Mouse (Mus musculus): ENCODE data around the gene Adcy5. TPM values are rescaled to one million over a fixed set of nuclear protein-coding genes. Genes with fewer than 3 reads are reported as not detected.

Adcy5 gene
- polyA plus RNA-seq, 1 experiment from 2014 or later = 1.5 TPM

DNA sequence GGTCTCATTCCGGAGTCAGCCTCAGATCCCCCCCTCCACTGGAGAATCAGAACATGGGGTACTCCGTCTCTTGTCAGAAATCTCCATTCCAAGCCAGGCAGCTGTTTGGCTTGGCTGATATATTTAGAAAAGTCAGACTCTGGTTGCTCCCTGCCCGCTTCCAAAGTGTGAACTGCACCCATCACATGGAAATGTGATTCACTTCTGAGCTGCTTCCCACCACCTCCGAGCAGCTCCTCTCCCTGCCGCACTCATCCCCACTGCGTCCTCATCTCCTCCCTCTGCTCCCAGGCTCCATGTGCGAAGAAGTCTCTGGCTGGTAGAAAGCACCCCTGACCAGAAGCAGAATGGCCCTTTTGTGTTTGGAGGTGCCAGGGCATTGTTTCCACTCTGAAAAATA is 37.2 kb upstream of the Adcy5 start:
- no peaks in the 10 kb centered on the region for H3K36me3 ChIP-seq (ENCODE audit: control insufficient read depth, insufficient read depth, low read length)
- 48% methylated on average over 7 of the region's 7 CpGs for WGBS
- peaks cover 4% of the 10 kb centered on the region for H3K4me1 ChIP-seq (replicated peaks; ENCODE audit: control insufficient read depth, insufficient read depth, low read length)
- no peak for ATAC-seq (ENCODE audit: low read depth)
- H3K27ac ChIP-seq (ENCODE audit: low read length) = no peak overlapping the region
- H3K9ac ChIP-seq (ENCODE audit: low read length) = no peak overlapping the region
- H3K4me2 ChIP-seq (ENCODE audit: low read depth, low read length) = no peak overlapping the region
- H3K4me3 ChIP-seq (ENCODE audit: low read length) = no peak overlapping the region
- H3K27me3 ChIP-seq (ENCODE audit: control insufficient read depth, insufficient read depth, low read depth, low read length) = no peaks in the 10 kb centered on the region
- no peaks in the 10 kb centered on the region for H3K9me3 ChIP-seq (ENCODE audit: control insufficient read depth, low read length)

DNA sequence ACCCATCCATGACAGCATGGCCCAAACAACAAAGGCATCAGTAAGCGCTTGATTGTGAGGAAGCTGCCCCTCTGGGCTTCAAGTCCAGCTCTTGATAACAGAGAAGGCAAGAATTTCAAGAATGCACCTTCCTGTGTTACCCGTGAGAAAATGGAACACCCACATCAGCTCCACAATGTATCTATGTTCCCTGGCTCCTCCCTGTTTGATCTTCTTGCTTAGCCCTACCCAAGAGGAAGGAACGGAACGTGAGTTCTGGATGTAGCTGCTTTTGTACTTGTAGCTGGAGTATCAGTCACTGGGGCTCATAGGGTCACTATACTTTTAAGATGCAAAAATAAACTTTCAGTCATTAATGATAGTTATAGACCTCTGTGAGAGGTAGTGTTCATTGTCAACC is 34.1 kb upstream of the Adcy5 start:
- H3K4me2 ChIP-seq (ENCODE audit: low read depth, low read length) = no peak overlapping the region
- H3K27ac ChIP-seq (ENCODE audit: low read length) = no peak overlapping the region
- H3K4me3 ChIP-seq (ENCODE audit: low read length) = no peak overlapping the region
- no peaks in the 10 kb centered on the region for H3K9me3 ChIP-seq (ENCODE audit: control insufficient read depth, low read length)
- WGBS = 45% methylated on average over 4 of the region's 4 CpGs
- ATAC-seq (ENCODE audit: low read depth) = no peak
- H3K27me3 ChIP-seq (ENCODE audit: control insufficient read depth, insufficient read depth, low read depth, low read length) = no peaks in the 10 kb centered on the region
- H3K9ac ChIP-seq (ENCODE audit: low read length) = no peak overlapping the region
- peaks cover 4% of the 10 kb centered on the region for H3K4me1 ChIP-seq (replicated peaks; ENCODE audit: control insufficient read depth, insufficient read depth, low read length)
- H3K36me3 ChIP-seq (ENCODE audit: control insufficient read depth, insufficient read depth, low read length) = no peaks in the 10 kb centered on the region

DNA sequence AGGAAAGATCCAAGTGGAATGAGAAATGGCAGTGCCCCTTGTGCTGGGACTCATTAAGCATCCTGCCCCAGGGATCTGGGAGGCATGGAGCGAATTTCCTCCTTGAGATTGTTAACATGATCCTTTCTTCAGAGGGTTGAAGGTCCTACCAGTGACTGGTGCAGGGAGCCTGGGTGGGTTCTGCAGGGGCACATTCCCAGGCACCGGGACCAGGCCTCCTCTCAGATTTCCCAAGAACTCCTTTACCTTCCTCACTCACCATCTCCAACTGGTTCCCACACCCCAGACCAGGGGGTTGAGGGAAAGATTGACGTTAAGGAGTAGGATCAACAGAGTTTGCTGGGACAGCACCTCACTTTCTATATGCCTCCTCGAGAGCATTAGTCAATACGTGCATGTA is 27.4 kb upstream of the Adcy5 start:
- Histone ChIP-seq H3K9ac (ENCODE audit: low read length) (no peak overlapping the region), H3K4me2 (ENCODE audit: low read depth, low read length) (no peak overlapping the region), H3K4me3 (ENCODE audit: low read length) (no peak overlapping the region), H3K9me3 (ENCODE audit: control insufficient read depth, low read length) (no peaks in the 10 kb centered on the region), H3K27me3 (ENCODE audit: control insufficient read depth, insufficient read depth, low read depth, low read length) (no peaks in the 10 kb centered on the region), H3K27ac (ENCODE audit: low read length) (no peak overlapping the region), H3K36me3 (ENCODE audit: control insufficient read depth, insufficient read depth, low read length) (no peaks in the 10 kb centered on the region), H3K4me1 (replicated peaks; ENCODE audit: control insufficient read depth, insufficient read depth, low read length) (no peaks in the 10 kb centered on the region)
- 79% methylated on average over 5 of the region's 5 CpGs for WGBS
- ATAC-seq (ENCODE audit: low read depth) = no peak

DNA sequence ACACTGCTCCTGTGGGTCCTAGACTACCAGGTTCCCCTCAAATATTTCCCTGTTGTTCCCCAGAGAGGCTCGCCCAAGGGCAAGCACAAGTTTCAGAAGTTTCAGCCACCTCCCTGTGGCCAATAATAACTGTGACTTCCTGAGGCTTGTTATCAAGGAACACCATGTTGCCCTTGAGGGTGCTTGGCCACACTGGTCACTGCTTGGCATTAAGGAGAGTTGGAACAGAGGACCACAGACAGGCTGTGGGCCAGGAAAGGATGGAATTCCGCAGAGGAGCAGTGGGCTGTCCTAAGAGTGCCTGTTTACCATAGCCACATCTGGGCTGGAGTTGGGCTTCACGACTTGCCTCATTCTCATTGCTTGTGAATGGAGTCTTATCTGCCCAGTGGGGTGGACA is 24.5 kb upstream of the Adcy5 start:
- H3K4me3 ChIP-seq (ENCODE audit: low read length) = no peak overlapping the region
- H3K36me3 ChIP-seq (ENCODE audit: control insufficient read depth, insufficient read depth, low read length) = no peaks in the 10 kb centered on the region
- H3K27me3 ChIP-seq (ENCODE audit: control insufficient read depth, insufficient read depth, low read depth, low read length) = no peaks in the 10 kb centered on the region
- WGBS = 46% methylated on average over 3 of the region's 3 CpGs
- no peak for ATAC-seq (ENCODE audit: low read depth)
- no peak overlapping the region for H3K4me2 ChIP-seq (ENCODE audit: low read depth, low read length)
- no peak overlapping the region for H3K9ac ChIP-seq (ENCODE audit: low read length)
- no peaks in the 10 kb centered on the region for H3K9me3 ChIP-seq (ENCODE audit: control insufficient read depth, low read length)
- H3K4me1 ChIP-seq (replicated peaks; ENCODE audit: control insufficient read depth, insufficient read depth, low read length) = no peaks in the 10 kb centered on the region
- no peak overlapping the region for H3K27ac ChIP-seq (ENCODE audit: low read length)

DNA sequence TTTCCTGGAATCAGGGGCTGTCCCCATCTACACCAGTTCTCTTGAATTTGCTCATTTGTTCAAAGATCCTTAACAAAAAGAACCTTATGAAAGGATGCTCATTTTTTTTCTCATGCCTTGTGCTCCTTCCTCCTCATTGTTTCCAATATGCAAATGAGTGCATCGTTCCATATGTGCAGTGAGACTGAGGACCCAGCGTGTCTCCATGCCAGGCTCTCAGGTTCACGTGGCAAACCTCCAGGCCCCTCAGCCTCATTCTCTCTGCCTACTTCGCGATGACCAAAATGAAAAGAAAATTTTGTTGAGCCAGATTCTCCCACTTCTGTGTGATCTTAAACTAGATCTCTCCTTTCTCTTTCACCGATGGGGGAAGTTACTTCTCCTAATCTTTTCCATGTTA is 15.3 kb upstream of the Adcy5 start:
- H3K36me3 ChIP-seq (ENCODE audit: control insufficient read depth, insufficient read depth, low read length) = no peaks in the 10 kb centered on the region
- WGBS = 78% methylated on average over 6 of the region's 6 CpGs
- H3K9me3 ChIP-seq (ENCODE audit: control insufficient read depth, low read length) = no peaks in the 10 kb centered on the region
- H3K27me3 ChIP-seq (ENCODE audit: control insufficient read depth, insufficient read depth, low read depth, low read length) = no peaks in the 10 kb centered on the region
- no peak overlapping the region for H3K4me3 ChIP-seq (ENCODE audit: low read length)
- H3K27ac ChIP-seq (ENCODE audit: low read length) = no peak overlapping the region
- peaks cover 6% of the 10 kb centered on the region for H3K4me1 ChIP-seq (replicated peaks; ENCODE audit: control insufficient read depth, insufficient read depth, low read length)
- no peak overlapping the region for H3K9ac ChIP-seq (ENCODE audit: low read length)
- no peak overlapping the region for H3K4me2 ChIP-seq (ENCODE audit: low read depth, low read length)
- ATAC-seq (ENCODE audit: low read depth) = no peak

DNA sequence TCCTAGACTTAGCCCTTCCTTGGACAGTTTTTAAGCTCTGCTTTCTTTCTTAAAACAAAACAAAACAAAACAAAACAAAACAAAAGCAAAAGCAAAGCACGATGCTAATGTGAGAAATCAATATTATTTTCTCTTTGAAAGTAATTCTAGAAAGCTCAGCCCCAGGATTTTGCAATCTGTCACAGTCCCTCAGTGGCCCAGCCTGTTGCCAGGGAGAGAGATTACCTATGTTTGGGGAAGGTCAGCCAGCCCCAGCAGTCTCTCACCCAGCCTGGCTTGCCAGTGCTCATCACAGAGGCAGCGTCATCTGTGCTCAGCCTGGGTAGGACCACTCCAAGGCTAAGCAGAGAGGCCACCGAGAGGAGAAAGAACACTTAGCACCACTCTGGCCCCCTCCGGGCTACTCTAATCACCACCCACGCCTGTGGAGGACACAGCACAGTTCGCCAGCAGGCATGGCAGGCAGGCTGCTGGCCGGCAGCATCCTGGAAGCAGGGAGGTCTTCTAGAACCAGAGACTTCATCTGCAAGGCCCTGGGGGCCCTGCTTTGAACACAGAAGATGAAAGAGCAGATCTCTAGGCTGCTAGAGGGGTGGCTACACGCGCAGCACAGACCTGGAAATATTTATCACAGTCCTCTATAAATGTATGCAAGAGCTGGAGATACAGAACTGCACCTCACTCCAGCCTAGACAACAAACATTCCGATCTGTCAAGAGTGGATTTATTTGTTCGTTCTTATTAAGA is 14.6 kb upstream of the Adcy5 start:
- 20% methylated on average over 11 of the region's 11 CpGs for WGBS
- ATAC-seq (ENCODE audit: low read depth) = peak; percentile 62; the same call in 1 of the 2 replicates
- H3K4me2 ChIP-seq (ENCODE audit: low read depth, low read length) = no peak overlapping the region

DNA sequence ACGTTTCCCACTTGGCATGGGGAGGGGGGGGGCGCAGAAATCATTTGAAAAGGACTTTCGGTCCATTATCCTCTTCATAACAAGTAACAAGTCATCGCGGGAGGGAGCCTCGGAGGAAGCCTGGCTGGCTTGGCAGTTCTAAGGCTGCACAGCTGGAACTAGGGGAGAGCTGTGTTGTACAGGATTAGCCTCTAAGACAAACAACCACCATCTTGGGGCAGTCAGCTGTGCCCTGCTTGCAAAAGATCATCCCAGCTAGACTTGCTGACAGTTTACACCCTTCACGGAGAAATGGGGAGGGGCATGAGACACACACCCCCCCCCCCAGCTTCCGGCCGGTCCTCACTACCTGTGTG is 14.1 kb upstream of the Adcy5 start:
- Histone ChIP-seq H3K4me3 (ENCODE audit: low read length) (no peak overlapping the region), H3K27ac (ENCODE audit: low read length) (no peak overlapping the region), H3K4me1 (replicated peaks; ENCODE audit: control insufficient read depth, insufficient read depth, low read length) (peaks cover 6% of the 10 kb centered on the region), H3K27me3 (ENCODE audit: control insufficient read depth, insufficient read depth, low read depth, low read length) (no peaks in the 10 kb centered on the region), H3K9ac (ENCODE audit: low read length) (no peak overlapping the region), H3K36me3 (ENCODE audit: control insufficient read depth, insufficient read depth, low read length) (no peaks in the 10 kb centered on the region), H3K4me2 (ENCODE audit: low read depth, low read length) (no peak overlapping the region), H3K9me3 (ENCODE audit: control insufficient read depth, low read length) (no peaks in the 10 kb centered on the region)
- peak; percentile 51; the same call in 1 of the 2 replicates for ATAC-seq (ENCODE audit: low read depth)
- 35% methylated on average over 9 of the region's 9 CpGs for WGBS

More for the DNA sequence above, 14.6 kb upstream of the Adcy5 start:
- Histone ChIP-seq H3K9ac (ENCODE audit: low read length) (0 out of 2 replicates have a peak overlapping the region, but pooled peaks have one; percentile 17), H3K4me1 (replicated peaks; ENCODE audit: control insufficient read depth, insufficient read depth, low read length) (peaks cover 6% of the 10 kb centered on the region), H3K4me3 (ENCODE audit: low read length) (no peak overlapping the region), H3K36me3 (ENCODE audit: control insufficient read depth, insufficient read depth, low read length) (no peaks in the 10 kb centered on the region), H3K9me3 (ENCODE audit: control insufficient read depth, low read length) (no peaks in the 10 kb centered on the region), H3K27me3 (ENCODE audit: control insufficient read depth, insufficient read depth, low read depth, low read length) (no peaks in the 10 kb centered on the region), H3K27ac (ENCODE audit: low read length) (no peak overlapping the region)

DNA sequence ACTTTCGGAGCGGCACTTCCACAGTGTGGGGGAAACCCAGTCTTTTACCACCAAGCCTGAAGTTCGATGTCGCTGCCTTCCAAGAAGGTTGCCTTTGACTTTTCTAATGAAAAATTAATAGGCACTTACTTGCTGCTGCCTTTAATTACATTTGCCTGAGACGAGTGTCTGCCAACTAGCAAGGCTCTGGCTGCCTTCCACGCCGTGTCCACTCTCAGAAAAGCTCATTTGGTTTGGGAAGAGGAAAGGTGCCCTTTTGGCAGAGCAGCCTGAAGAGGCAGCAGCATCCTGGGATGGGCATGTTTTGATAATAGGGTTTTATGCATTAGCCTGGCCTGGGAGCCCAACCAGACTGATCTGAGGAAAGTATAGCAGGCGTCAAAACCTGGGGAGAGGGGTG is 12.8 kb upstream of the Adcy5 start:
- Histone ChIP-seq H3K9me3 (ENCODE audit: control insufficient read depth, low read length) (no peaks in the 10 kb centered on the region), H3K4me2 (ENCODE audit: low read depth, low read length) (no peak overlapping the region), H3K4me3 (ENCODE audit: low read length) (no peak overlapping the region), H3K36me3 (ENCODE audit: control insufficient read depth, insufficient read depth, low read length) (no peaks in the 10 kb centered on the region), H3K27me3 (ENCODE audit: control insufficient read depth, insufficient read depth, low read depth, low read length) (no peaks in the 10 kb centered on the region), H3K27ac (ENCODE audit: low read length) (no peak overlapping the region), H3K9ac (ENCODE audit: low read length) (no peak overlapping the region), H3K4me1 (replicated peaks; ENCODE audit: control insufficient read depth, insufficient read depth, low read length) (peaks cover 6% of the 10 kb centered on the region)
- 74% methylated on average over 8 of the region's 8 CpGs for WGBS
- ATAC-seq (ENCODE audit: low read depth) = no peak

DNA sequence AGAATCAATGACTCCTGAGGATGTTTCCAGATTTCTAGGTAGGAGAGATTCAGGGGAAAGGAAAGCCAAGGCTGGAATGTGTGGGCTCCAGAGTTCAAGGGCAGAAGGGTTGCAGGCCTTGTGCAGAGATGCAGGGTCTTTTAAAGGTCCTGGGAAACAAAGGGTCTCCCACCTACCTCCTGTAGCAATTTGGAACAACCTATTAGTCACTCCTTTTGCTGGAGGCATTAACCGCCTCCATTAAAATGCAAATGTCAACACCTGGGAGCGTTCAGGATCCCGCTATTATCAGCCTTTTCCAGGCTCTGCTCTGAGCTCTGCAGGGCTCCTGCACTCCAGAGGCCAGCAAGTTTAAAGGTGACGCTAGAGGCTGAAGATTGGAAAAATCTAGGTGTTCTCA is 8.5 kb upstream of the Adcy5 start:
- Histone ChIP-seq H3K27me3 (ENCODE audit: control insufficient read depth, insufficient read depth, low read depth, low read length) (peaks cover 1% of the 10 kb centered on the region; the same call in 1 of the 2 replicates), H3K4me1 (replicated peaks; ENCODE audit: control insufficient read depth, insufficient read depth, low read length) (no peaks in the 10 kb centered on the region), H3K36me3 (ENCODE audit: control insufficient read depth, insufficient read depth, low read length) (no peaks in the 10 kb centered on the region), H3K9me3 (ENCODE audit: control insufficient read depth, low read length) (peaks cover 3% of the 10 kb centered on the region), H3K4me3 (ENCODE audit: low read length) (no peak overlapping the region), H3K9ac (ENCODE audit: low read length) (no peak overlapping the region), H3K4me2 (ENCODE audit: low read depth, low read length) (no peak overlapping the region), H3K27ac (ENCODE audit: low read length) (no peak overlapping the region)
- ATAC-seq (ENCODE audit: low read depth) = no peak
- WGBS = 20% methylated on average over 4 of the region's 4 CpGs

Measured in lung, embryonic 16.5 days (tissue).